Mouse (Mus musculus) neural tube, embryonic 12.5 days (tissue): ENCODE measurements around the gene Slc25a41. TPM values are rescaled to one million over a fixed set of nuclear protein-coding genes. Genes with fewer than 3 reads are reported as not detected.

ENCODE experiments used
- ATAC-seq: fragments of 200-750 bp; cut with Nextera tagmentation; 2 replicates; pipeline ENCODE4 v1.8.0; 2017; ENCODE audit warnings: low read depth, mild to moderate bottlenecking, moderate TSS enrichment, moderate library complexity; ENCODE audit not compliant: low FRiP score
- H3K27ac ChIP-seq: fragments of 300-500 bp; sonication (generic); 2 replicates; pipeline ENCODE4 v1.5.1; 2016
- H3K27me3 ChIP-seq: fragments of 300-500 bp; sonication (generic); replicated peaks from 2 replicates; pipeline ENCODE4 v1.6.1; 2016; ENCODE audit warnings: mild to moderate bottlenecking
- H3K36me3 ChIP-seq: fragments of 300-500 bp; sonication (generic); 2 replicates; pipeline ENCODE4 v1.6.1; 2016; ENCODE audit warnings: mild to moderate bottlenecking
- H3K4me1 ChIP-seq: fragments of 300-500 bp; sonication (generic); 2 replicates; pipeline ENCODE4 v1.6.1; 2016
- H3K4me2 ChIP-seq: fragments of 300-500 bp; sonication (generic); replicated peaks from 2 replicates; pipeline ENCODE4 v1.6.1; 2016; ENCODE audit warnings: mild to moderate bottlenecking
- H3K4me3 ChIP-seq: fragments of 300-500 bp; sonication (generic); 2 replicates; pipeline ENCODE4 v1.5.1; 2016
- H3K9ac ChIP-seq: fragments of 300-500 bp; sonication (generic); 2 replicates; pipeline ENCODE4 v1.6.1; 2016; ENCODE audit warnings: mild to moderate bottlenecking
- H3K9me3 ChIP-seq: fragments of 300-500 bp; sonication (generic); 2 replicates; pipeline ENCODE4 v1.6.1; 2016; ENCODE audit warnings: mild to moderate bottlenecking
- WGBS: fragments of 180-500 bp; shearing (Covaris S2); methylation state at CpG from one replicate; pipeline ENCODE4 v1.1.7; 2016; 5-methylcytosine and 5-hydroxymethylcytosine counted together
- polyA plus RNA-seq: library from polyadenylated mRNA; unstranded; fragments of >200 nt; fragmentation: Nextera tagmentation; extraction: Ambion mirVana; gene quantifications from 2 replicates; pipeline ENCODE4 v1.2.1, GENCODE M21; 2016

Slc25a41 gene
- polyA plus RNA-seq, 1 experiment from 2014 or later, result 0.25 TPM

GRCm38 (mm10) chr17:57032854-57033253, 8.6 kb downstream of the Slc25a41 start:
- WGBS, result 89% methylated on average over 4 of the region's 4 CpGs
- Histone ChIP-seq H3K27ac (no peak overlapping the region), H3K9me3 (no peaks in the 10 kb centered on the region)

GRCm38 (mm10) chr17:57031661-57032420, 9.6 kb downstream of the Slc25a41 start:
- H3K4me2 ChIP-seq, result peak overlapping the region; percentile 62
- peak overlapping the region; percentile 99 for H3K9ac ChIP-seq
- WGBS, result under 1% methylated on average over 38 of the region's 38 CpGs
- peak; percentile 99 for ATAC-seq
- peaks cover 18% of the 10 kb centered on the region for H3K4me1 ChIP-seq
- no peaks in the 10 kb centered on the region for H3K27me3 ChIP-seq
- peaks cover 22% of the 10 kb centered on the region for H3K36me3 ChIP-seq
- H3K4me3 ChIP-seq, result peak overlapping the region; percentile 92
- H3K9me3 ChIP-seq, result no peaks in the 10 kb centered on the region
- peak overlapping the region; percentile 54; the same call in 1 of the 2 replicates for H3K27ac ChIP-seq

More at GRCm38 (mm10) chr17:57032854-57033253, 8.6 kb downstream of the Slc25a41 start:
- Histone ChIP-seq H3K9ac (no peak overlapping the region), H3K4me3 (no peak overlapping the region), H3K27me3 (peaks cover 4% of the 10 kb centered on the region), H3K36me3 (peaks cover 12% of the 10 kb centered on the region), H3K4me1 (peaks cover 18% of the 10 kb centered on the region), H3K4me2 (peak overlapping the region; percentile 62; the same call in 1 of the 2 replicates)
- ATAC-seq, result no peak

GRCm38 (mm10) chr17:57030931-57031660, 10.4 kb downstream of the Slc25a41 start, which contains the start of gene Khsrp:
TSS of gene Khsrp (minus strand) at chr17:57031522.
- Histone ChIP-seq H3K4me2 (peak within 1 kb of the TSS; percentile 95), H3K9ac (peak within 1 kb of the TSS; percentile 99), H3K36me3 (peaks cover 29% of the 10 kb centered on the region), H3K4me1 (peaks cover 18% of the 10 kb centered on the region), H3K27me3 (no peaks in the 10 kb centered on the region), H3K27ac (peak within 1 kb of the TSS; percentile 93), H3K9me3 (no peaks in the 10 kb centered on the region), H3K4me3 (peak within 1 kb of the TSS; percentile 92)
- WGBS, result under 1% methylated on average over 81 of the region's 99 CpGs
- ATAC-seq, result peak; percentile 1; the same call in 1 of the 2 replicates

- H3K27me3 ChIP-seq, result no peaks in the 10 kb centered on the region
- no peak overlapping the region for H3K27ac ChIP-seq
- 40% methylated on average over 8 of the region's 8 CpGs for WGBS
- H3K4me2 ChIP-seq, result peak overlapping the region; percentile 95
- peak overlapping the region; percentile 99 for H3K9ac ChIP-seq
- H3K4me3 ChIP-seq, result peak overlapping the region; percentile 92
- no peaks in the 10 kb centered on the region for H3K9me3 ChIP-seq
- H3K36me3 ChIP-seq, result peaks cover 43% of the 10 kb centered on the region
- ATAC-seq, result no peak
- H3K4me1 ChIP-seq, result peaks cover 18% of the 10 kb centered on the region
These were observed 11.8 kb downstream of the Slc25a41 start for GRCm38 (mm10) chr17:57029691-57030090.

GRCm38 (mm10) chr17:57027471-57027870, 14.0 kb downstream of the Slc25a41 start:
- 91% methylated on average over 4 of the region's 4 CpGs for WGBS
- peaks cover 18% of the 10 kb centered on the region for H3K4me1 ChIP-seq
- H3K36me3 ChIP-seq, result peaks cover 66% of the 10 kb centered on the region
- H3K4me3 ChIP-seq, result no peak overlapping the region
- no peaks in the 10 kb centered on the region for H3K9me3 ChIP-seq
- no peak overlapping the region for H3K4me2 ChIP-seq
- no peaks in the 10 kb centered on the region for H3K27me3 ChIP-seq
- no peak overlapping the region for H3K9ac ChIP-seq
- ATAC-seq, result no peak
- no peak overlapping the region for H3K27ac ChIP-seq

- H3K9ac ChIP-seq, result no peak overlapping the region
- ATAC-seq, result no peak
- no peak overlapping the region for H3K4me3 ChIP-seq
- no peaks in the 10 kb centered on the region for H3K9me3 ChIP-seq
- peaks cover 57% of the 10 kb centered on the region for H3K36me3 ChIP-seq
- WGBS, result 92% methylated on average over 5 of the region's 5 CpGs
- H3K27ac ChIP-seq, result no peak overlapping the region
- H3K27me3 ChIP-seq, result no peaks in the 10 kb centered on the region
- no peak overlapping the region for H3K4me2 ChIP-seq
- no peaks in the 10 kb centered on the region for H3K4me1 ChIP-seq
These were observed 20.5 kb downstream of the Slc25a41 start for GRCm38 (mm10) chr17:57020960-57021359.

- Histone ChIP-seq H3K27ac (no peak overlapping the region), H3K9me3 (no peaks in the 10 kb centered on the region), H3K4me3 (no peak overlapping the region), H3K9ac (no peak overlapping the region), H3K4me2 (no peak overlapping the region), H3K36me3 (peaks cover 44% of the 10 kb centered on the region), H3K27me3 (no peaks in the 10 kb centered on the region), H3K4me1 (no peaks in the 10 kb centered on the region)
- ATAC-seq, result no peak
- 90% methylated on average over 2 of the region's 2 CpGs for WGBS
These were observed 21.8 kb downstream of the Slc25a41 start for GRCm38 (mm10) chr17:57019693-57020092.

GRCm38 (mm10) chr17:57012245-57012795, 29.1 kb downstream of the Slc25a41 start:
- no peaks in the 10 kb centered on the region for H3K9me3 ChIP-seq
- H3K27ac ChIP-seq, result no peak overlapping the region
- 0 out of 2 replicates have a peak overlapping the region, but pooled peaks have one; percentile 69 for H3K9ac ChIP-seq
- no peaks in the 10 kb centered on the region for H3K27me3 ChIP-seq
- peak overlapping the region; percentile 81 for H3K4me2 ChIP-seq
- ATAC-seq, result peak; percentile 0; the same call in 1 of the 2 replicates
- peaks cover 17% of the 10 kb centered on the region for H3K4me1 ChIP-seq
- H3K36me3 ChIP-seq, result peaks cover 10% of the 10 kb centered on the region
- 70% methylated on average over 13 of the region's 13 CpGs for WGBS
- H3K4me3 ChIP-seq, result peak overlapping the region; percentile 63

GRCm38 (mm10) chr17:57011236-57012141, 30.0 kb downstream of the Slc25a41 start, which contains the start of the genes Gtf2f1 and Gm17949:
TSS of gene Gtf2f1 (minus strand) at chr17:57011288.
TSS of gene Gm17949 (plus strand) at chr17:57011469.
- Histone ChIP-seq H3K27me3 (no peaks in the 10 kb centered on the region), H3K9me3 (no peaks in the 10 kb centered on the region), H3K36me3 (peaks cover 18% of the 10 kb centered on the region), H3K9ac (peak within 1 kb of the TSS; percentile 69), H3K4me3 (peak within 1 kb of the TSS; percentile 63), H3K4me2 (peak within 1 kb of the TSS; percentile 89), H3K4me1 (peaks cover 17% of the 10 kb centered on the region), H3K27ac (peak within 1 kb of the TSS; percentile 71)
- under 1% methylated on average over 51 of the region's 51 CpGs for WGBS
- ATAC-seq, result peak; percentile 92

GRCm38 (mm10) chr17:57010911-57011235, 30.6 kb downstream of the Slc25a41 start:
- ATAC-seq, result peak; percentile 55
- under 1% methylated on average over 19 of the region's 19 CpGs for WGBS
- H3K27ac ChIP-seq, result peak overlapping the region; percentile 3; the same call in 1 of the 2 replicates
- peak overlapping the region; percentile 61 for H3K4me3 ChIP-seq
- no peaks in the 10 kb centered on the region for H3K27me3 ChIP-seq
- peak overlapping the region; percentile 89 for H3K4me2 ChIP-seq
- H3K36me3 ChIP-seq, result peaks cover 24% of the 10 kb centered on the region
- H3K4me1 ChIP-seq, result peaks cover 17% of the 10 kb centered on the region
- no peaks in the 10 kb centered on the region for H3K9me3 ChIP-seq
- peak overlapping the region; percentile 68 for H3K9ac ChIP-seq

GRCm38 (mm10) chr17:57007137-57007905, 34.1 kb downstream of the Slc25a41 start:
- no peak overlapping the region for H3K4me3 ChIP-seq
- H3K9ac ChIP-seq, result no peak overlapping the region
- ATAC-seq, result no peak
- peaks cover 57% of the 10 kb centered on the region for H3K36me3 ChIP-seq
- no peak overlapping the region for H3K4me2 ChIP-seq
- 95% methylated on average over 13 of the region's 13 CpGs for WGBS
- H3K4me1 ChIP-seq, result peaks cover 15% of the 10 kb centered on the region
- H3K9me3 ChIP-seq, result no peaks in the 10 kb centered on the region
- no peak overlapping the region for H3K27ac ChIP-seq
- no peaks in the 10 kb centered on the region for H3K27me3 ChIP-seq
